Mouse (Mus musculus) NIH3T3 (cell line): ENCODE results near the gene BC005537.
A peak's percentile ranks its signal among the peaks of the same experiment; 100 is the strongest.
"Not testable (repeated sequence)": the region's sequence is repeated elsewhere in the genome, so short reads cannot be mapped to it uniquely, and the experiment has no call there.

Source experiments
- DNase-seq: peaks from one replicate; pipeline ENCODE4 v3.0.0-alpha.2; 2012; ENCODE audit warnings: low read depth

The BC005537 gene

DNA sequence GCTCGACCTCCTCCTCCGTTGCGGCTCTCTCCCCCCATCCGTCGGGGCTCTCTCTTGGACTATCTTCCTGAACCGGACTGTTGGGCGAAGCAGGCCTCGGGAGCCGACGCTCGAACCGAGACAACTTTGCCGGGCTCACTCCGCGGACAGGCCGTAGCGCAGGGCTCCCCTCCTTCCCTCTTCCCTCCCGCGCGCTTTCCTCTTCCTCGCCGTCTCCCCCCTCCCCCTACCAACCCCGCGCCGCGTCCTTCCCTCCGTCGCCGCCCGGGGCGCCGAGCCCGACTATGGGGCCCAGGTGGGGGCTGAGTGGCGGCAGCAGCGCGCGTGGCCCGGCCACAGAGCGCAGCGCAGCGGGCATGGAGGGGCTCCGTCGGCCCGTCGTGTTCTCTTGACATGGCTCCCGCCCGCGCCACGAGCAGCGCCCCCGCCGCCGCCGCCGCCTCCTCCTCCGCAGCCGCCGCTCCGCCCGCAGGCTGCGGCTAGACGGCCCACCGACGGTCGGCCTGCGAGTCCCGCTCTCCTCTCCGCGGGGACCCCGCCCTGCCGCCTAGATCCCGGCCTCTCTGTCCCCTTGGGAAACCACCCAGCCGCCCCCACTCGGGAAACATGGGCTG is at the start of gene BC005537:
BC005537 (plus strand) TSS at position 350 of the 614 bp plus-strand sequence.
- DNase-seq, result peak; percentile 72

DNA sequence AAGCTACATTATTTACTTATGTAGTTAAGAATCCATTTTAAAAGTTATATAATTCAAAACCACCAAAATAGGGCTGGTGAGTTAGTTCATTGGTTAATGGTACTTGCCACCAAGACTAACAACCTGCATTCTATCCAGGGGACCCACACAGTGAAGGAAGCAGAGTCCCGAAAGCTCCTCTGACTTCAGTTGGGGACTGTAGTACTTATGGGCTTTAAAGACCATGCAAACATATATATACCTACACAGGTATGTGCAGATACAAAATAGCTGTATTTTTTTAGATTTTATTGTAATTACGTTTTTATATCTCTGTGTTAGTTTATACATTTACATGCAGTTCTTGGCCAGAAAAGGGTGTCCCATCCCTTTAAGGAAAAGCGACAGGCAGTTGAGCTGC is 44.7 kb upstream of the BC005537 start:
- no peak for DNase-seq

DNA sequence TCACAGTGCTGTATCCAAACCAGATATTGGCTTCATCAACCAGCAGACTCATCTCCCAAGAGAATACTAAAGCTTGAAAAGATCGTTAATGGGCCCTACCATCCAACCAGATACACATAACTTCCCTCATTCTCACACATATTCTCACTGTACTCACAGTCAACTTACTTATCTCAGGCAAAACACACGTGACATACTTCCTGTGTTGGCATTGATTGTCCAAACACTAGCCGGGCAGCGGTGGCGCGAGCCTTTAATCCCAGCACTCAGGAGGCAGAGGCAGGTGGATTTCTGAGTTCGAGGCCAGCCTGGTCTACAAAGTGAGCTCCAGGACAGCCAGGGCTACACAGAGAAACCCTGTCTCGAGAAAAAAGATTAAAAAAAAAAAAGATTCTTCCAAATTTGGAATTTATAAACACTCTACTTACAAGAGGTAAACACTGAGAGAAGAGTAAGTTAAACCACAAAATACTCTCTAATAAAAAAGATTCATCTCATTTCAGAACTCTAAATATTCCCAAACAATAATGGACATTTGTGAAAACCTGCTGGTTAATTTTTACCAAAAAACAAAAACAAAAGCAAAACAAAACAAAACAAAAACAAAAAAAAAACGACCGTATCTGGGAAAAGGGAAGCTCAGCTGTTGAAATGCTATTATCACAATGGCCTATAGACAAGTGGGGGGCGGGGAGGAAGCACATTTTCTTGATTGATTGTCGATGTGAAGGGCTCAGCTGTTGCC is 43.5 kb upstream of the BC005537 start:
- DNase-seq, result no peak

DNA sequence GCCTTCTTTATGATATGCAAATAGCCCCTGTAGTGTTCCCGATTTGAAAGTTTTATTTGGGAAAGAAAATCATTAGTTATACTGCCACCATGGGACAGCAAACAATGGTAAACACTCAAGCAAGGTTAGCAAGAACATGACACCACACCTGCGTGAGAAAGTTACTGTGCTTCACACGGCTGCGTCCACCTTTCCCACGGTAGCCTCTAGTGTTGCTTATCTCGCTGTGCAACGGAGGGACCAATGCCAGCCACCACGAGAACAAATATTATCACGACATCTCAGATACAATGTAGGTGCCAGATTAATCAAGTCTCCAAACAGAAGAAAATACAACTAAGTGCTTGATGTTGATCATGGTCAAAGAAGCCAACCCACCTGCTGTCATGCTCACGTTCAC is 42.0 kb upstream of the BC005537 start:
- no peak for DNase-seq

DNA sequence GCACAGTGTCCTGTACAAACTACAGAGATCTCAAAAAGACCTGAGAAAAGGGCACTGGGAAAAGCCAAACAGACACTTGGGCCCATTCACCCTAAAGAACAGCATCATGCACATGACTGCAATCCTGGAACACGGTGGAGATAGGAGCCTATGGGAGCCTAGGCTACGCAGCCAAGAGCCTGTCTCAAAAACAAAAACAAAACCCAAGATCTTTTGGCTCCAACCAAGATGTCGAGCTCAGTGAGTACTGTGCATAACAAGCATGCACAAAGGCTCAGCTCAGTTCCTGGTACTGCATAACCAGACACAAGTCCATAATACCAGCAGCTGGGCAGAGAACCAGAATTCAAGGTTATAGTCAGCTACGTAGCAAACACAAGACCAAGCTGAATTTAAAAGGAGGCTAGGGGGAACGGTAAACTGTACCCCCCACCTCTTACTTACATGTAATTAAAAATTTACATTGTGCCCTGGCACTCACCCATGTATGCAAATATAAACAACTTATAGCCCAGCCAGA is 41.0 kb upstream of the BC005537 start:
- peak; percentile 17 for DNase-seq

DNA sequence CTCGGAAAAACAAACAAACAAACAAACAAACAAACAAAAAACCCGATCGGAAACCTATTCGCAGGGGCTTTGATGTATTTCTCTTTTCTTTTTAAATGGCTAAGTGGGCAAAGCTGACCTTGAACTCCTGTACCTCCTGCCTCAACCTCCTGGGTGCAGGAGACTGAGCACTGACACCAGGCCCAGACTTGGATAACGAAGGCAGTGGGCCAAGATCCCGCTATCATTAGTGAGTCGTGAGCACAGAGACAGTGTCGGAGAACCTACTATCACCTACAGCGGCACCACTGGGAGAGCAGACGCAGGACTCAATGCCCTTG is 40.4 kb upstream of the BC005537 start:
- DNase-seq, result no peak

DNA sequence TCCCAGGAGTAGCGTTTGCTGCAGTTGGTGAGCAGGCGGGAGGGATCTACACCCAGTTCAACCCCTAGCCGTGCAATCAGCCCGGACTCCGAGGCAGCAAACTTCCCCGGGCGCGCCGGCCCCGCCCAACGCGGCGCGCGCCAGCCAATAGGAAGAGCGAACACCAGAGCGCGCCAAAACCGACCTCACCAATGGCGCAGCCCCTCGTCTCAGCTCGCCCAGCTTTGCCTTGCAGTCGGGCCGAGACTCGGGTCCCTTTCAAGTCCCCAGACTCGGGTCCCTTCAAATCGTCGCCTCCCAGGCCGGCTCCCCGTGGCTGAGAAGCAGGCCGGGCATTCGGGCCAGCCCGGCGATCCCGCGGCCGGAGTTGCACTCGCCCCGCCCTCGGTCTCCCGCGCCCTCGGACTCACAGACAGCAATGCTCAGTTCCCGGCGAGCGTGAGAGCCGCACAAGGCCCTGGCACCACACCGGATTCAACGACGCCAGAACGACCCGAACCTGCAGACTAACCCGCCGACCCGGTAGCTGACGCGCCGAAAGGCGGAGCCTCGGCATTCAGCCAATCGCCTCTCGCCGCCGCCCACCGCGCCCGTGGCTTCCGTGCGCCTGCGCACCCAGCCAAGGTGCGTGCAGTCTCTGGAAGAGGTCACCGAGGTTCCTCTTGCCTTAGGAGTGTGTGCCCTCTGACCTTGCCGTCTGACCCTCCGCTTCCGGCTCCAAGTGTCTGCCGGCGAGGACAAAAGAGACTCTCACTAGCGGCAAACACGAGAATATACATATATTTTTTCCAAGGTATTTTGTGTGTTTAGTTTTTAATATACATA is 39.8 kb upstream of the BC005537 start, which contains the start of gene Gmnn:
Gmnn (minus strand) TSS at position 521 of the 825 bp plus-strand sequence.
- peak; percentile 94 for DNase-seq

DNA sequence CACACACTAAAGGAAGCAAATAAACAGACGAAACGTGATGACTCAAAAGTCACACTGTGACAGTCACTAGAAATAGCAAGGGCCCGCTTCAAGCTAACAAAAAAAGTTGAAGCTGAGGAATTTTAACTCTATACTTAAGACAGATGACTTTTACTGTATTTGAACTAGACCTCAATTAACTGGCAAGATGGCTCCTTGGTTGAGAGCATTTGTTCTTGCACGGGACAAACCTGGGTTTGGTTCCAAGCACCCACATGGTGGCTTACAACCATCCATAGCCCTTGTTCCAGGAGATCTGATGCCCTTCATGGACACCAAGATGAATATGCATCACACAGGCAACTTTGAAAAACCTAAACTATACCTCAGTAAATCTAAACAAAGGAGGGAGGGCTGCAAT is 39.2 kb upstream of the BC005537 start:
- no peak for DNase-seq

DNA sequence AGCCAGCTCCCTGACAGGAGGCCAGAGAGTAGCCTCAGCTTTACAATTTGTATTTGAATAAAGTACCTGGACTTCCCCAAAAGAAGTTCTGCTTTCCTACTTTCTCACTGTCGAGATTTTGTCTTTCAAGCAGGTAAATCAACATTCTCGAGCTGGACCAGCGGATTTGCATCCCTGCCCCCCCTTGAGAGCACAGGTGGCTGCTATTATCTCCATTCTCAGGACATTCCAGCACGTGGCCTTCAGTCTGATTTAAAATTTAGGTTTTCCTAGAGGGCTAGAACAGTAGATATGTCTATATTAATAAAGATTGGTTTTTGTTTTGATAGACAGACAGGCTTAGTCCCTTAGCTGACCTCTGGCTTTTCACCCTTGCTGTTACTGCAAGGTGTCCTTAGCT is 33.6 kb upstream of the BC005537 start:
- not testable (repeated sequence) for DNase-seq

DNA sequence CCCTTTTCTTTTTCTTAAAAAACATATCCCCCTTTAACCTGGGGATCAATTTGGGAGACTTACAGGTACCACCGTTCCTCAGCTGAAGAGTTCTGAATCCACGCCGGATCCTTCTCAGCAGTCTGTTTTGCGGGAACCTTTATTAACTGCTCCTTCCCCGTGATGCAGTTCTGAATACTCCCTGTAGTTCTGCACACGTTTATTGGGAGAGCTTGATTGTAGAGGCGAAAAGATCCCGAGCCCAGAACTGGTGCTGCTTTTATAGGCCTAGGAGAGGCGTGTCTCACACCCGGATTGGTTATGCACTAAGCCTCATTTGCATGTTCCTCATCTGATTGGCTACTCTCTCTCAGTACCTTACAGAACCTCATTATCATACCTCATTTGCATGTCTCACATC is 30.0 kb upstream of the BC005537 start:
- not testable (repeated sequence) for DNase-seq

DNA sequence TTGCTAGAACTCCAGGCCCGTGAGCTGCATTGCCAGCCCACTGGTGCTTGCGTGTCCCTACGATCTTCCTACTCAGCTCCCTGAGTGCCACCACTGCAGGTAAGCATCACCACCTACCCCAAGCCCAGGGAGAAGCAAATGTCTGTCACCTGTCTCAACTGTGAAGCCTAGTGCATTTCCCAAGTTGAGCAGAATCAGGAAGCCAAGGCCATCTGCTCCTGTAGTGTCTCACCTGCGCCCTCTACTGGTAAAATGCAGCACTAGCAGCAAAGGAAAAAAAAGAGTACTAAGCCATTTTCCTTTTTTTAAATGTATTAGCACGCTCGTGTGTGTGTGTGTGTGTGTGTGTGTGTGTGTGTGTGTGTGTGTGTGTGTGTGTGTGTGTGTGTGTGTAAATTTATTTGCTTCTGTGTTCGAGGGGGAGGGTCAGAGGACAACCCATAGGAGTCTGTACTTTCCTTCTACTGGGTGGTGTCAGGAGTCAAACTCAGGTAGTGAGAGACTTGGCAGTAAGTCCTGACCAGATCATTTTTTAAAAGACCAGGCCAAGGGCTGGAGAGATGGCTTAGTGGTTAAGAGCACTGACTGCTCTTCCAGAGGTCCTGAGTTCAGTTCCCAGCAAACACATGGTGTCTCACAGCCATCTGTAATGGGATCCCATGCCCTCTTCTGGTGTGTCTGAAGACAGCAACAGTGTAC is 25.2 kb upstream of the BC005537 start:
- peak; percentile 77 for DNase-seq

DNA sequence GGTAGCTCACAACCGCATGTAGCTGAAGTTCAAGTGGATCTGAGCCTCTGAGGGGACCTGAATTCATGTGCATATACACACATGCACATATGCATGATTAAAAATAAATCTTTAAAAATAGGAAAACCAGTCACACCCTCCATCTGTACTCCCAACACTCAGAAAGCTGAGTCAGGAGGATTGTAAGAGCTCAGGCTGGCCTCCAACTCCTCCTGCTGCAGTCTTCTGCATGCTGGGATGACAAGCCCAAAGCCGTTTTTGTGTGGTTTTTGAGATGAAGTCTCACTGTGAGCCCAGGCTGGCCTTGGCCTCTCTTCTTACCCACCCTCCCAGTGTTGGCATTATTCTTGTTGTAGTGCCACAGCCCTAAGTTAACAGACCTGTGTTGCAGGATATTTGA is 23.4 kb upstream of the BC005537 start:
- DNase-seq, result no peak

DNA sequence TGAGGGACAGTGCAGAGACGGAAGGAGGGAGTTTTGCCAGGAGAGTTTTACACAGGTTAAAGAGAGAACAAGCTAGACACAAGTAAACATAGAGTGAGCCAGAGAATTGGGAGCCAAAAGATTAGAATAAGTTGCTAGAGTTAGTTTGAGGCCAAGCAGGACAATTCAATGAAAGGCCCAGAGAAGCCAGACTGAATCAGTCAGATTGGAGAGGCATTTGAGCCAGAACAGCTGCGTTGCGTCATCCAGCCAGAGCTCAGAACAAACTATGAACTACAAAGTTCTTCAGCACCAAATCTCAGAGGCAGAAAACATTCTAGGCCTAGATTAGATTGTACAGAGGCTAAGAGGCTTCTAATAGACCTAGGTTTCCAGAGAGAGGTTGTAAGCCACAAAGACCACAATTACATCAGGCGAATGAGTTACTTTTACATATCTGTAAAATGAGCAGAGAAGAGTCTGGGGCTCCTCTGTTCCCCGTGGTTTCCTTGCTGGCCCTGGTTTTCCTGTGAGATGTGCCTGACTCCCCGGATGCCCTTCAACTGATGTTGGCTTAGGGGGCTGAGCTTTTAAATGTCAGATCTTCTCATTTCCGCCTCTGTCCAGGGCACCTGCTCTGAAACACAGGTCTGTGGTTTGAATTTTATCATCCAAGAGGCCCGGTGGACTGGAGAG is 22.6 kb upstream of the BC005537 start:
- no peak for DNase-seq

DNA sequence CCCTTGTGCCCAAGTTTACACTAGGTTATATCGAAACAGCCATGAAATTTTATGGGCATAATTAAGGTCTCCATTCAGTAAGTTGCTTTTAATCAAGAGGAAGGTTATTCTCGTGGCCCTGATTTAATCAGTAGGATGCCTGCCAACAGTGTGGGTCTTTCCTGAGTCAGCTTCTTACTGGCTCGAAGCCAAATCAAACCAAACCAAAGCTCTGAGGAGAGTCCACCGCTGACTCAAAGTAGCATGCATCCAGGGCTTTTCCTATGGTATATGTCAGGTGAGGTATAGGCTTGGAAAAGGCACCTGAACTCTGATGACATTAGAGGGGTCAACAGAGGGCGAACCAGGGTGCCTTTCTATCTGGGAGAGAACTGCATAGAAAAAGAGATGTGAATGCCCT is 19.5 kb upstream of the BC005537 start:
- peak; percentile 62 for DNase-seq

DNA sequence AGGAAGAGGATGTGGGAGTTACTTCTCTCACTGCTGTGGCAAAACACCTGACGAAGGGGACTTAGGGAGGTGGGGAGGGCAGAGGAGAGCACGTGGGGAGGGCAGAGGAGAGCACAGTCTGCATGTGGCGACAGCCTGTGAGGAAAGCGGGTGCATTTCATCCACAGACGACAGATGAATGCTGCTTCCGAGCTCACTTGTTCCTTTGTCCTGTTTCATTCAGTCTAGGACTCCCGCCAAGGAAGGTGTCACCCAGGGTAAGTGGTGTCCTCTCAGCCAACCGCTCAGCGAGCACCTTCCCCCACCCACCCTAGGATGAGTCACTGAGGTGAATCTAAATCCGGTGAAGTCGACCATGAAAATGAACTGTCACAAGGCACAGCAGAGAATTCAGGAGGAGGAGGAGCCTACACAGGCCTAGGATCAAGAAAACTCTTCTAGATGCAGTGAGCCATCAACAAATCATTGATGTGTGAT is 15.4 kb upstream of the BC005537 start:
- DNase-seq, result no peak

DNA sequence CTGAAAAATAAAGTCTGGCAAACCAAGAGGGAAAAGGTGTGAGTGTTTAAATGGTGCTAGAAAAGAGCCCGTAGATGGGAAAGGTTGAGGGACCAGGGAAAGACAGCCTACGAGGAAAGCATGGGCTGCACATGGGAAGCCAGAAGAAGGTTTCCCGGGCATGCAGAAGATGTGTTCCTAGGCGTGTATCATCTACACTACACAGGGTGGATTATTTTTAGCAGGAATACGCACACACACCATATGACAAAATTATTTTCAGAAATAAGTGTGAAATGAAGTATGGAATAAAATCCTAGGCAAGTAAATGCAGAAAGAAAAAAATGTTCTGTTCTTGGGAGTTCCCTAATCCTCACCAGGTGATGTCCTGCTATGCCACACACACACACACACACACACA is 14.0 kb upstream of the BC005537 start:
- DNase-seq, result no peak

DNA sequence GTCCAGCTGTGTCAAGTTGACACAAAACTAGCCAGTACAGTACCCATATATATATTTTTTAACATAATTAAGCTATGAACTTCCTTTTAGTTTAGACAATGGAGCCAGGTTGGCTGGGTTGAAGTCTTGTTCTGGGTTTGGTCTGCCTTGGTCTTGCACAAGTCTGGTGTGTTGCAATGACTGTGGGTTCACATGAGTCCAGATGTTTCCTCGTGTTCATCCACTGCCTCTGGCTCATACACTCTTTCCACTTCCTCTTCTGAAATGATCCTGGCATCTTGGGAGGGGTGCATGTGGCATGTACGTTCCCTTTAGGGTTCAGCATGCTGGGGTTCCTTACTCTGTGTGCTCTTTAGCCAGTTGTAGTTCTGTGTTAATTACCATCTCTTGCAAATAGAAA is 10.1 kb upstream of the BC005537 start:
- peak; percentile 78 for DNase-seq

DNA sequence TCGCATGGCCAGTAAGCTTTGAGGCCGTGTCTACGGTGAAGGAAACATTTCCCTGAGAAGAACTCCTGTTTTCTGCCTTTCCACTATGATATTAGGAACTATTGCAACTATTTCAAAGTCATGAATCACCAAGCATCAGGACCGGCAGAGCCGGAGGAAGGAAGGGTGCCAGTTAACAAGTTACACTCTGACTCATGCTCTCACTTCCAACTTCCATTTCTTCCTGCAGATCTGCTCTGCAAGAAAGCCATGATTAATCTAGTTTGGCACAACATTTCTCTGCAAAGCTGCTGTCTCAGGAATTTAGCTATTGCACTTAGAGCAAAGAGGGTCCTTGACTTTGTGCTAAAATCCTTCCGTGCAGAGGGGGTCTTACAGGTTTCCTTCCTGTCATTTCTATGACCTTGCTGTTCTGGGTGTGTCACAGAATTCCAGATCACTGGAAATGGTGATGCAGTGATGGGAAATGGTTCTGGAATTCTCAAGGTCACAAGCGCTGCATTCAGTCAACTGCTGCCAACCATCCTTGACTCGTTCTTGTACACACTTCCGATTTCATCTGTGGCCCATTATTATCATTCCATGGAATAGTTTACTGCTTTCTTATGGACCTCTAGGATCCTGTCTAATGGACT is 8.9 kb upstream of the BC005537 start:
- DNase-seq, result peak; percentile 87

DNA sequence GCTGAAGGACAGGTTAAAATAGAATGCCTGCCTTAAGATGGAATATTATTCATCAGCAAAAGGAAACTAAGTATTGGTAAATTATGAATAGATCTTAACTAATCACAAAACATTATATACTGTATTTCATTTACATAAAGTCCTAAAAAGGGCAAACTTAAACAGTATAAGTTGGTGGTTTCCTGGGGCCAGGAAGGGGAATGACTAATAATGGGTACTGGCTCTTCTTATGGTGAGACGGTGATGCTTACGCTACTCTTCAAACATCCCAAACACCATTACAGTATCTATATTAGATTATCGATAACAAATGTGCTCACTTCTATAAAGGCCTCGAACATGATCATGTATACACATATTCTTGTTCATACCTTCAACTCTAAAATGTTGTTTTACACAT is 2.8 kb upstream of the BC005537 start:
- no peak for DNase-seq

DNA sequence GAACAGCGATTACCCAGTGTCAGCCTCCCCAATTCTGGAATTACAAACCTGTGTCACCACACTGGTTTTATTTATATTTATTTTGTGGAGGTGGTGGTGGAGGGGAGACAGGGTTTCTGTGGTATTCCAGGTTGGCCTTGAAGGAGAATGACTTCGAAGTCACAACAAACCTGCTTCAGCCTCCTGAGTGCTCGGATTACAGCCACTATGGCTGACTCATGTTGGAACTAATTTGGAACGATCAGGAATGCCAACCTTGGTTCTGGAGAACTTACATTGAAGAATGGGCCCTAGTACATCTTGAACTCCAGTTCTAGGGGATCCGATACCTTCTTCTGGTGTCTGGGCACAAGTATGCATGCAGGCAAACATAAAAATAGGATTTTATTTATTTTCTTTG is 2.1 kb upstream of the BC005537 start:
- DNase-seq, result peak; percentile 23
